Mouse (Mus musculus) kidney, postnatal 0 days (tissue): ENCODE data around the gene Thrb. TPM values are rescaled to one million over a fixed set of nuclear protein-coding genes. Genes with fewer than 3 reads are reported as not detected.

Source experiments
- ATAC-seq: fragments of 200-750 bp; cut with Nextera tagmentation; replicated peaks from 2 replicates; pipeline ENCODE4 v1.8.0; 2017; ENCODE audit warnings: low read depth, moderate number of reproducible peaks, moderate TSS enrichment, moderate library complexity; ENCODE audit not compliant: low FRiP score
- DNase-seq: peaks from one replicate; pipeline ENCODE4 v3.0.0-alpha.2; 2016; ENCODE audit warnings: low spot score
- H3K27ac ChIP-seq: fragments of 300-500 bp; sonication (generic); 2 replicates; pipeline ENCODE4 v1.5.1; 2014; ENCODE audit warnings: mild to moderate bottlenecking
- H3K27me3 ChIP-seq: fragments of 300-500 bp; sonication (generic); 2 replicates; pipeline ENCODE4 v1.6.1; 2014; ENCODE audit warnings: low read length, mixed read lengths; ENCODE audit not compliant: insufficient read depth
- H3K36me3 ChIP-seq: fragments of 300-500 bp; sonication (generic); 2 replicates; pipeline ENCODE4 v1.6.1; 2014; ENCODE audit warnings: low read length, mixed read lengths; ENCODE audit not compliant: insufficient read depth
- H3K4me1 ChIP-seq: fragments of 300-500 bp; sonication (generic); replicated peaks from 2 replicates; pipeline ENCODE4 v1.6.1; 2014; ENCODE audit warnings: antibody characterized with exemption, low read length, mixed read lengths; ENCODE audit not compliant: insufficient read depth
- H3K4me2 ChIP-seq: fragments of 300-500 bp; sonication (generic); 2 replicates; pipeline ENCODE4 v1.6.1; 2014; ENCODE audit warnings: mild to moderate bottlenecking, low read length, moderate library complexity, mixed read lengths
- H3K4me3 ChIP-seq: fragments of 300-500 bp; sonication (generic); replicated peaks from 2 replicates; pipeline ENCODE4 v1.5.1; 2014; ENCODE audit warnings: low read depth, low read length
- H3K9ac ChIP-seq: fragments of 300-500 bp; sonication (generic); 2 replicates; pipeline ENCODE4 v1.6.1; 2014; ENCODE audit warnings: low read depth, low read length
- H3K9me3 ChIP-seq: fragments of 300-500 bp; sonication (generic); replicated peaks from 2 replicates; pipeline ENCODE4 v1.6.1; 2016; ENCODE audit warnings: low read length, inconsistent platforms, mixed read lengths
- CTCF ChIP-seq: IDR thresholded peaks from 2 replicates; pipeline ENCODE4 v1.5.1; 2016; ENCODE audit warnings: antibody characterized with exemption, low read depth, mild to moderate bottlenecking, moderate library complexity
- WGBS: fragments of 180-500 bp; shearing (Covaris S2); extraction: QIAGEN DNeasy Blood & Tissue Kit; methylation state at CpG from one replicate; pipeline ENCODE4 v1.1.7; 2014; 5-methylcytosine and 5-hydroxymethylcytosine counted together
- polyA plus RNA-seq: library from polyadenylated mRNA; unstranded; fragments of >200 nt; fragmentation: Nextera tagmentation; extraction: Ambion mirVana; gene quantifications from 2 replicates; pipeline ENCODE4 v1.2.1, GENCODE M21; 2015

Gene Thrb
- polyA plus RNA-seq, 1 experiment from 2014 or later, result 2.9 TPM

DNA sequence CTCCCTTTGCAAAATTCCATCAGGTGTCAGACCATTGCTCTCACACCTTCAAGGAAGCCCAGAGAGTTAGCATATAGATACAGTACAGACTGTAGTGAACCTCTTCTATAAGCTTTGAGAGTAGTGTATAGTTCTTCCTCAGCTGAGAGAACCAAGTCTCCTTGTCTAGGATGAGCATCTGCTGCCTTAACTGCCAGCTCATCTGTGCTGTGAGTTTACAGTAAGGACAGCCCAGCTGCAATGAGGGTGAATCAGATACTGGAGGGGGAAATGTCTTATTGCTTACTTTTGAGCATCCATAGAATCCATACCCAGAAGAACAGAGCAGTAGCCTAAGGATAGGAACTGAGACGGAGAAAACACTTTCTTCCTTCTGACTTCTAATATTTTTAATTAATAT, 367.8 kb downstream of the Thrb start:
- Histone ChIP-seq H3K4me3 (no peak overlapping the region), H3K27ac (no peak overlapping the region), H3K36me3 (no peaks in the 10 kb centered on the region), H3K9ac (no peak overlapping the region), H3K4me2 (no peak overlapping the region), H3K27me3 (no peaks in the 10 kb centered on the region), H3K4me1 (no peaks in the 10 kb centered on the region), H3K9me3 (no peaks in the 10 kb centered on the region)
- no peak for TF ChIP-seq CTCF
- 71% methylated on average over 1 of the region's 1 CpGs for WGBS
- ATAC-seq (no peak), DNase-seq (no peak)

DNA sequence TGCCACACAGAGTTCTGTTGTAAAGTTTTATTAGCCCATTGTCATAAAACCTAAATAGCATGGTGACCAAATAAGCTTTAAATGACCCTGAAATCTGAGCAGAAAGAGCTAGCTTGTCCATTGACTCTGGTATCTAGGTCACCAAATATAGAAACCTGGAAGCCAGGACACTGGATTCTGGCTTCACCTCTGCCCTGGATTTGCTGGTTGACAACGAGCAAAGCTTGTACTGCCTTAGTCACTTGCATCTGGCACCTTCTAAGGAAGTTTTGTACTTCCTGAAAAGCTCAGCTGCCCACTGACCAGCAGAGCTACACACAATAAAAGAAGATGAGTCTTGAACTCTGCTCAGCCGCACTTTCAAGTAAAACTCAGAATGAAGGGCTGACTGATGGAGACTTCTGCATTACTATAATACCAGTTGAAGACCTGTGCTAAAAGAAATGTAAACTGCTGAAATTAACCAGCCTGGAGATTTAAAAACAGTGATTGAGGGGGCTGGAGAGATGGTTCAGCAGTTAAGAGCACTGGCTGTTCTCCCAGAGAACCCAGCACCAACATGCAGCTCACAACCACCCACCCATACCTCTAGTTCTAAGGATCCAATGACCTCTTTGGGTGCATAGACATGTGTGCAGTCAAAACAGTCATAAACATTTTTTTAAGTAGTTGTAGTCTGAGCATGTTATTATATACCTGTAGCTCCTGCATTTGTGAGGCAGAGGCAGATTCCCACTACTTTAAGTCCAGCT, 369.3 kb downstream of the Thrb start:
- Histone ChIP-seq H3K36me3 (no peaks in the 10 kb centered on the region), H3K9ac (no peak overlapping the region), H3K27me3 (no peaks in the 10 kb centered on the region), H3K4me1 (no peaks in the 10 kb centered on the region), H3K4me2 (no peak overlapping the region), H3K4me3 (no peak overlapping the region), H3K9me3 (no peaks in the 10 kb centered on the region), H3K27ac (no peak overlapping the region)
- DNase-seq, result no peak
- no peak for TF ChIP-seq CTCF
- WGBS, result 53% methylated on average over 2 of the region's 2 CpGs
- no peak for ATAC-seq

DNA sequence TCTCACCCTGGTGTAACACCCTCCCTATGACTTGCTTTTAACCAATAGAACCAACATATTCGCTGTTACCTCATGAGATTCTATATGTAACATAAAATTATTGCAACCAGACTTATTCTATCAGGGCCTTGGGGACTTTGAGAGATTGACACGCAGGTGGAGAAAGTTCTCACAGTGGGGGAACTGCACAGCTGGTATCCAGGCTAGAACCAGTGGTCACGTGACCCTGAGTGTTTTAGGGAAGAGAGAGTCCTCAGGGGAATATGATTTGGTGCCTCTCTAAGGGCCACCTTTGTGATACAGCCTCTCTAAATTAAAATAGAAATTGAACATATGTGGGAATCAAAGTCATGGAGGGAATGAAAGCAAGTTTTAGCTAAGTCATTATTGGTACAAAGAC, 371.9 kb downstream of the Thrb start:
- Histone ChIP-seq H3K4me2 (no peak overlapping the region), H3K9ac (no peak overlapping the region), H3K36me3 (no peaks in the 10 kb centered on the region), H3K27ac (no peak overlapping the region), H3K27me3 (no peaks in the 10 kb centered on the region), H3K9me3 (no peaks in the 10 kb centered on the region), H3K4me3 (no peak overlapping the region), H3K4me1 (no peaks in the 10 kb centered on the region)
- ATAC-seq, result no peak
- WGBS, result 86% methylated on average over 3 of the region's 3 CpGs
- DNase-seq, result no peak
- no peak for TF ChIP-seq CTCF

DNA sequence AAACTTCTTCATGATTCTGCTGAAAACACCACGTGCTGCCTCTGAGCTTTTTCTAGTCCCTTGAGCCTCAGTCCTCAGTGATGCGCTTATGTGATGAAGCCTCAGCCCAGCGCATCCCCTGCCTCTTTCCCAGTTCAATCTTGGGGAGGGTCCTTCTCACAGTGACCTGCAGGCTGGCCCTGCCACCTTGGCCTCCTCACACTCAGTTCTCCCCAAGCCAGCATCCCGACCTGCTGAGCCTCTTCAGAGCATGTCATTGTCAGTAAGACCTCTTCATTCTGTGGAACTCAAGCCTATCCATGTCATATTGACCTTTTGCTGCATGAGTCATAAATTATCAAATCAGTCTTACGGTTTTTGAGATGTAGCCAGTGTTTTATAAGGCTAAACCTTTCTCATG, 376.5 kb downstream of the Thrb start:
- H3K4me3 ChIP-seq, result no peak overlapping the region
- H3K4me2 ChIP-seq, result no peak overlapping the region
- 71% methylated on average over 5 of the region's 5 CpGs for WGBS
- no peak overlapping the region for H3K27ac ChIP-seq
- no peaks in the 10 kb centered on the region for H3K27me3 ChIP-seq
- no peaks in the 10 kb centered on the region for H3K4me1 ChIP-seq
- H3K36me3 ChIP-seq, result no peaks in the 10 kb centered on the region
- no peak for ATAC-seq
- no peak overlapping the region for H3K9ac ChIP-seq
- TF ChIP-seq CTCF, result no peak
- no peak for DNase-seq
- H3K9me3 ChIP-seq, result no peaks in the 10 kb centered on the region

DNA sequence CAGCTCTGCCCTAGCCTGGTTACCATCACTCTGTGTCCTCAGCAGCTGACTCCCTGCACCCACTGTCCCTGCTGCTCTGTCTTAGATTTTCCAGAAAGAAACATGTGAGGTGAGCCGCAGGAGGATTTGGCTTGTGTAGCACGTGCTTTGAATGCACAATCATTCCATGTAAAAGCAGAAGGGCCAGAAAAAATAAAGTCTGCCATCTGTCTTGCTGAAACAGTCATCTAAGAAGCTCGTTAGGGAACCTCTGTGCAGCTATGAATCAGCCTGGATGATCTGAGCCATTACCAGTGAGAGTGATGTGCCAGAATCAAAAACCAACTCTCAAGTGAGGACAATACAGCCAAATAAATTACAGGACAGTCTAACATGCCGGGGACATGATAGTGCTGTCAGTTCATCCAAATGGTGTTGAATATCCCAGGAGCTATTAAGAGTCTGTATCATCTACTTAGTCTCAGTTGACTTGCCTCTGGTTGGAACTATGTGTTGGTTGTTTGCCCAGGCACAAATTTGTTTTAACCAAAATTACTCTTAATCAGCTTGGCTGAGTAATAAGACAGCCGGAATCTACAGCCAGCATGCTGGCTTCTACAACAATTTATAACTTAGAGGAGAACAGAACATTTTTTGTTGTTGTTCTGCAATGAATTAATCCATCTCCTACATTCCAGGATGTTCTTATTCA, 402.2 kb downstream of the Thrb start:
- Histone ChIP-seq H3K27me3 (no peaks in the 10 kb centered on the region), H3K4me1 (no peaks in the 10 kb centered on the region), H3K4me2 (no peak overlapping the region), H3K9me3 (no peaks in the 10 kb centered on the region), H3K4me3 (no peak overlapping the region), H3K9ac (no peak overlapping the region), H3K36me3 (no peaks in the 10 kb centered on the region), H3K27ac (no peak overlapping the region)
- ATAC-seq (no peak), DNase-seq (no peak)
- WGBS, result 55% methylated on average over 5 of the region's 5 CpGs
- no peak for TF ChIP-seq CTCF
